Mouse (Mus musculus): Measurements from ENCODE around the gene Homez. TPM values are rescaled to one million over a fixed set of nuclear protein-coding genes. Genes with fewer than 3 reads are reported as not detected.

Homez gene
- polyA plus RNA-seq (2017; shearing (Covaris generic)) = 11.9 TPM

GRCm38 (mm10) chr14:54870861-54871260, at the start of gene Homez:
Homez (minus strand) TSS chr14:54870961.

DNA sequence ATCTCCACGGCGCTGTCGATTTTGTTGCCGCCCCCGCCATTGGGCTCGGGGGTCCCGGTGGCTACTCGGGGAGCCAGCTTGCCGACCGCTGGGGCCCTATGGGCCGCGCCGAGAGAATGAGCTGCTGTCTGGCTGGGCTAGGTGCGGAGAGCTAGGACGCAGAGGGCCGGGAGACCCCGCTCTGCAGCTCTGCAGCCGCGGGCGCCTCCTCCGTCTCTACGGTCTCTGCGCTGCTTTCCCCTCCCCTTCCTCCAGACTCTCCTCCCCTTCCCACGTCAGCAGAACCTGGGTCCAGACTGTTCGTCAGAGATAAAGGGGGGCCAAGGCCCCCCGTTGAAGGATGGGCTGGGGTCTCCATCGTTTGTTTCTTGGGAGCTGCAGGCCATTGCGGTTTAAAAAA, 42.1 kb upstream of the Homez start, which contains the start of gene Slc22a17:
Gene Slc22a17, minus strand, starts transcription at position 247 of the 400 bp plus-strand sequence.

DNA sequence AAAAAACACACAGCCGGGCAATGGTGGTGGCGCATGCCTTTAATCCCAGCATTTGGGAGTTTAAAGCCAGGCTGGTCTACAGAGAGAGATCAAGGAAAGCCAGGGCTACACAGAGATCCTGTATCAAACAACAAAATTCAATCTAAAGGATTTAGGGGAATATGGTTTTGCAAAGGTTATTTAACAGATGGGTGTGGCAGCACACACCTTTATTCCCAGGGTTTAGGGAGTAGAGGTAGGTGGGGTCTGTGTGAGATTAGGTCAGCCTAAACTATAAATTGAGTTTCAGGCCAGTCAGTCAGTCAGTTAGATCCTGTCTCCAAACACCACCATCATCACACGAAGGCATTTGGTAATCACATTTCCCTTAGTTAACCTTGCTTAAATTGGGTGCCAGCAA, 21.4 kb upstream of the Homez start, which contains the start of gene Pabpn1:
Gene Pabpn1, plus strand, starts transcription at position 301 of the 400 bp plus-strand sequence.

DNA sequence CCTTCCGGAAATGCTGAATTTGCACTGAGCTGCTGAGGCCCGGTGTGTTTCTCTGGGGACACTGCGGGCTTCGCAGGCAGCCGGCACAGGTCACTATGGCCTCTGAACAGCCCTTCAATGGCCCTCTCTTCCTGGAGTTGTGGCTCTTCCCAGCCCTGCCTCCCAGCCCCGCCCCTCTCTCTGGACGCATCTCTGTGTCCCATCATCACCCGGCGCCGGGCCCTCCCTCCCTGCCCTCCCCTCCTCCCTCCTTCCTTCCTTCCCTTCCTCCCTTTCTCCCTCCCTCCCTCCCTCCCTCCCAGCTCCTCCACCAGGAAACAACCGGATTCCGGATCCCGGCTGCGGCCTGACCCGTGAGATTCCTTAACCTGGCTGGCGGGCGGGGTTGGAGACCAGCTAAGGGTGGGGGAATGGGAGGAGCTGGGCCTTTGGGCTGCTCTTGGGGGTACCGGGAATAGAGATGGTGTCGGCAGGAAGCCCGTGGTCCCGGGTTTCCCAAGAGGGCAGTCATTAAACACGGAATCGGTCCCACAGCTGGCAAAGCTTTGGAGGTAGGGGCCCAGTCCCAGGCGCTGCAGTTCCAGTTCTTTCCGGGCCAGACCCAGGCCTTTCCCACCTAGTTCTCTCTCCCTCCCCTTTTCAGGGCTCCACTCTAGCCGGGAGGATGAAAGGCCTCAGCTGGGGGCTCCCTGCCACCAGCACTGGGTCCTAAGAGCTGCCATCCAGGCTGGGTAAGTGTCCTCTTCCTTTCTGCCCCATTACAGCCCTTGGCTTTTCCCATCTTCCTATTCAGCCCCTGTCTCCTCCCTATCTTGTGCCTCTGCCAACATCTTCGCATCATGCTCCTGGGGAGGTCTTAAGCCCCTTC, 12.6 kb upstream of the Homez start, which contains the start of the genes Bcl2l2 and Gm20521:
Gene Bcl2l2, plus strand, starts transcription at position 224 of the 868 bp plus-strand sequence.
Gene Gm20521, plus strand, starts transcription at position 288 of the 868 bp plus-strand sequence.

DNA sequence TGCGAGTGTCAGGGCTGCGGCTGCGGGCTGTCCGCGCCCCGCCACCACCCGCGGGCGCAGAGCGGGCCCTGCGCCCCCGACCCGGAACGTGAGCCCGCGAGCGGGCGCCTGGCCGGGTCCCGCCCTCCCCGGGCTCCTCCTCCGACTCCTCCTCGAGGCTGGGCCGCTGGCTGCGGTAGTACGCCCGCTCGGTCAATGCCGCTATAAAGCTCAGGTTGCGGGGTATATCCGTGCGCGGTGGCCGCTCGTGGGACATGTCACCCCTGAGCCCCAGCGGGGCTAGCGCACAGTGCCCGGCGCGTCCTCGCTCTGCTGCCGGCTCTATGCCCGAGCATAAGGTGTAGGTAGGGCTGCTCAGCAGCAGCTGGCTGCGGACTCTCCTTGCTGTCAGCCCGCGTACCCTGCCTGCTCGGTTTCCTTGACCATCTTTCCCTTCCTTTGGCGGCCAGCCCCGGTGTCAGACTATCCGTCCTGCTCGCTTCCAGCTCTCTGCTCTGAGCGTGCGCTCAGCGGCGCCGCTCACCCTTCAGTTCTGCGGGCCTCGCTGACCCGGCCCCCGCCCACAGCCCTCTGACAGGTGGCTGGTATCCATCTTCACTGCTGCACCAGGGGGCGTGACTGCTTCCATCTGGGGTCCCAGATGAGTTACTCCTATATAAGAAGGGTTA, 6.4 kb upstream of the Homez start, which contains the start of gene Ppp1r3e:
Gene Ppp1r3e, minus strand, starts transcription at position 503 of the 668 bp plus-strand sequence.

DNA sequence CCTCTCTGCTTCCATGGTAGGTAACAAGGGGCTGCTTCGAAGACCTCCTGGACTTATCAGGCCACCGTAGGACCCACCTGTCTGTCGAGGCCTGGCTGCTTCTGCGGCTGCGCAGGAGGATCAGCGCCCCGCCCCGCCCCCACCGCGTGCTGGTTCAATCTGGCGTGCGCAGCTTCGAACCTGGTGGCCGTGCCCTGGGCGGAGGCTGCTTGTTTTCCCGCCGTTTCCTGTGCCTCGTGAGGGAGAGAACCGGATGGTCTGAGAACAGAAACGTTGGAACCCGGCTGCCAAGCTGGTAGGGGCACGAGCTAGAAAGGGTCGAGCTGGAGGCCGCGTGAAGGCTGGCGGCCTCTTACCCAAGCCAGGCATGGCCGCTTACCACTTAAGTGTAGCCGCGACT, 56.8 kb downstream of the Homez start, which contains the start of gene Rnf212b:
Gene Rnf212b, plus strand, starts transcription at position 151 of the 400 bp plus-strand sequence.

Other genes with a start within 250 kb of the Homez start
- not detected for gene Psmb11, start 249.5 kb downstream of the Homez start, polyA plus RNA-seq (2017; shearing (Covaris generic))
- gene Gm17606, start 230.0 kb downstream of the Homez start, polyA plus RNA-seq (2017; shearing (Covaris generic)) = not detected
- 1.9 TPM for gene Cdh24, start 229.6 kb downstream of the Homez start, polyA plus RNA-seq (2017; shearing (Covaris generic))
- 79.9 TPM for gene 1700123O20Rik, start 184.7 kb downstream of the Homez start, polyA plus RNA-seq (2017; shearing (Covaris generic))
- gene Acin1, start 184.0 kb downstream of the Homez start, polyA plus RNA-seq (2017; shearing (Covaris generic)) = 108 TPM
- gene Gm29776, start 172.1 kb downstream of the Homez start, polyA plus RNA-seq (2017; shearing (Covaris generic)) = not detected
- not detected for gene Cebpe, start 158.8 kb downstream of the Homez start, polyA plus RNA-seq (2017; shearing (Covaris generic))
- 0.34 TPM for gene Slc7a8, start 89.0 kb downstream of the Homez start, polyA plus RNA-seq (2017; shearing (Covaris generic))
- gene Rnf212b, start 56.8 kb downstream of the Homez start, polyA plus RNA-seq (2017; shearing (Covaris generic)) = not detected
- 1.3 TPM for gene Ppp1r3e, start 6.6 kb upstream of the Homez start, polyA plus RNA-seq (2017; shearing (Covaris generic))
- gene Bcl2l2, start 12.4 kb upstream of the Homez start, polyA plus RNA-seq (2017; shearing (Covaris generic)) = 0.34 TPM
- not detected for gene Gm20521, start 12.5 kb upstream of the Homez start, polyA plus RNA-seq (2017; shearing (Covaris generic))
- gene Pabpn1, start 21.5 kb upstream of the Homez start, polyA plus RNA-seq (2017; shearing (Covaris generic)) = 243 TPM
- gene Slc22a17, start 42.2 kb upstream of the Homez start, polyA plus RNA-seq (2017; shearing (Covaris generic)) = 6.7 TPM
- not detected for gene Efs, start 55.2 kb upstream of the Homez start, polyA plus RNA-seq (2017; shearing (Covaris generic))
- not detected for gene Il25, start 61.7 kb upstream of the Homez start, polyA plus RNA-seq (2017; shearing (Covaris generic))
- gene Cmtm5, start 65.3 kb upstream of the Homez start, polyA plus RNA-seq (2017; shearing (Covaris generic)) = 0.29 TPM
- not detected for gene Myh6, start 96.0 kb upstream of the Homez start, polyA plus RNA-seq (2017; shearing (Covaris generic))
- gene Gm17428, start 106.0 kb upstream of the Homez start, polyA plus RNA-seq (2017; shearing (Covaris generic)) = not detected
- not detected for gene Myh7, start 123.7 kb upstream of the Homez start, polyA plus RNA-seq (2017; shearing (Covaris generic))
- gene Ngdn, start 144.5 kb upstream of the Homez start, polyA plus RNA-seq (2017; shearing (Covaris generic)) = 130 TPM
- 7.6 TPM for gene Zfhx2, start 221.4 kb upstream of the Homez start, polyA plus RNA-seq (2017; shearing (Covaris generic))
- gene Thtpa, start 223.8 kb upstream of the Homez start, polyA plus RNA-seq (2017; shearing (Covaris generic)) = 13.9 TPM
- gene Ap1g2, start 235.6 kb upstream of the Homez start, polyA plus RNA-seq (2017; shearing (Covaris generic)) = 161 TPM
- gene Jph4, start 246.0 kb upstream of the Homez start, polyA plus RNA-seq (2017; shearing (Covaris generic)) = 0.06 TPM

Measured in CD4-positive, CD25-positive, alpha-beta regulatory T cell (primary cell).